Mouse (Mus musculus) heart, embryonic 13.5 days (tissue): ENCODE results near the gene Mier3. TPM values are rescaled to one million over a fixed set of nuclear protein-coding genes. Genes with fewer than 3 reads are reported as not detected.

Experiments used
- ATAC-seq: fragments of 200-750 bp; cut with Nextera tagmentation; 2 replicates; pipeline ENCODE4 v1.8.0; 2017; ENCODE audit warnings: moderate TSS enrichment; ENCODE audit not compliant: insufficient number of reproducible peaks, low FRiP score, low TSS enrichment; ENCODE audit errors: extremely low read depth
- H3K27ac ChIP-seq: fragments of 300-500 bp; sonication (generic); replicated peaks from 2 replicates; pipeline ENCODE4 v1.5.1; 2015; ENCODE audit warnings: moderate library complexity, mild to moderate bottlenecking, inconsistent platforms
- H3K27me3 ChIP-seq: fragments of 300-500 bp; sonication (generic); replicated peaks from 2 replicates; pipeline ENCODE4 v1.6.1; 2015; ENCODE audit warnings: mild to moderate bottlenecking, inconsistent platforms
- H3K36me3 ChIP-seq: fragments of 300-500 bp; sonication (generic); 2 replicates; pipeline ENCODE4 v1.6.1; 2015; ENCODE audit warnings: mild to moderate bottlenecking, inconsistent platforms
- H3K4me1 ChIP-seq: fragments of 300-500 bp; sonication (generic); 2 replicates; pipeline ENCODE4 v1.6.1; 2015; ENCODE audit warnings: inconsistent platforms
- H3K4me2 ChIP-seq: fragments of 300-500 bp; sonication (generic); 2 replicates; pipeline ENCODE4 v1.6.1; 2015; ENCODE audit warnings: inconsistent platforms, mild to moderate bottlenecking, moderate library complexity
- H3K4me3 ChIP-seq: fragments of 300-500 bp; sonication (generic); 2 replicates; pipeline ENCODE4 v1.5.1; 2015; ENCODE audit warnings: moderate library complexity, mild to moderate bottlenecking, inconsistent platforms
- H3K9ac ChIP-seq: fragments of 300-500 bp; sonication (generic); 2 replicates; pipeline ENCODE4 v1.6.1; 2015; ENCODE audit warnings: inconsistent platforms, mild to moderate bottlenecking, moderate library complexity
- H3K9me3 ChIP-seq: fragments of 300-500 bp; sonication (generic); 2 replicates; pipeline ENCODE4 v1.6.1; 2016; ENCODE audit warnings: inconsistent platforms
- WGBS: fragments of 180-500 bp; shearing (Covaris S2); methylation state at CpG from one replicate; pipeline ENCODE4 v1.1.7; 2015; ENCODE audit warnings: mixed read lengths; 5-methylcytosine and 5-hydroxymethylcytosine counted together
- polyA plus RNA-seq: library from polyadenylated mRNA; unstranded; fragments of >200 nt; fragmentation: Nextera tagmentation; extraction: Ambion mirVana; gene quantifications from 2 replicates; pipeline ENCODE4 v1.2.1, GENCODE M21; 2015

The Mier3 gene
- 12.2 and 13.7 TPM in 2 replicates for polyA plus RNA-seq

- Histone ChIP-seq H3K27ac (no peak within 1 kb of the TSS), H3K27me3 (no peaks in the 10 kb centered on the region), H3K9me3 (peaks cover under 1% of the 10 kb centered on the region), H3K36me3 (no peaks in the 10 kb centered on the region), H3K4me3 (no peak within 1 kb of the TSS), H3K9ac (no peak within 1 kb of the TSS), H3K4me2 (no peak within 1 kb of the TSS), H3K4me1 (peaks cover 17% of the 10 kb centered on the region)
- ATAC-seq = no peak
- 75% methylated on average over 4 of the region's 4 CpGs for WGBS
These were observed at the start of gene Mier3 for GRCm38 (mm10) chr13:111680679-111681078. Gene Mier3 (plus strand): TSS chr13:111680979.

- no peak overlapping the region for H3K4me2 ChIP-seq
- H3K27me3 ChIP-seq = no peaks in the 10 kb centered on the region
- H3K9ac ChIP-seq = no peak overlapping the region
- H3K27ac ChIP-seq = no peak overlapping the region
- H3K9me3 ChIP-seq = peaks cover 5% of the 10 kb centered on the region; the same call in 1 of the 2 replicates
- WGBS = 76% methylated on average over 16 of the region's 16 CpGs
- no peaks in the 10 kb centered on the region for H3K4me1 ChIP-seq
- ATAC-seq = no peak
- no peak overlapping the region for H3K4me3 ChIP-seq
- no peaks in the 10 kb centered on the region for H3K36me3 ChIP-seq
These were observed 46.3 kb upstream of the Mier3 start for GRCm38 (mm10) chr13:111634163-111635160.

- H3K9ac ChIP-seq = no peak overlapping the region
- 75% methylated on average over 6 of the region's 6 CpGs for WGBS
- H3K4me2 ChIP-seq = no peak overlapping the region
- peaks cover 5% of the 10 kb centered on the region; the same call in 1 of the 2 replicates for H3K9me3 ChIP-seq
- H3K27ac ChIP-seq = no peak overlapping the region
- no peaks in the 10 kb centered on the region for H3K36me3 ChIP-seq
- H3K4me3 ChIP-seq = no peak overlapping the region
- ATAC-seq = no peak
- H3K4me1 ChIP-seq = no peaks in the 10 kb centered on the region
- no peaks in the 10 kb centered on the region for H3K27me3 ChIP-seq
These were observed 40.5 kb upstream of the Mier3 start for GRCm38 (mm10) chr13:111640319-111640718.

- 61% methylated on average over 2 of the region's 2 CpGs for WGBS
- H3K4me2 ChIP-seq = no peak overlapping the region
- H3K4me3 ChIP-seq = no peak overlapping the region
- H3K27ac ChIP-seq = no peak overlapping the region
- H3K9ac ChIP-seq = no peak overlapping the region
- no peaks in the 10 kb centered on the region for H3K4me1 ChIP-seq
- no peaks in the 10 kb centered on the region for H3K36me3 ChIP-seq
- no peaks in the 10 kb centered on the region for H3K27me3 ChIP-seq
- no peak for ATAC-seq
- no peaks in the 10 kb centered on the region for H3K9me3 ChIP-seq
These were observed 37.1 kb upstream of the Mier3 start for GRCm38 (mm10) chr13:111643636-111644035.

- no peak overlapping the region for H3K9ac ChIP-seq
- H3K27me3 ChIP-seq = no peaks in the 10 kb centered on the region
- H3K27ac ChIP-seq = no peak overlapping the region
- H3K4me1 ChIP-seq = no peaks in the 10 kb centered on the region
- H3K4me2 ChIP-seq = no peak overlapping the region
- ATAC-seq = no peak
- 81% methylated on average over 9 of the region's 9 CpGs for whole genome bisulfite sequencing
- no peaks in the 10 kb centered on the region for H3K36me3 ChIP-seq
- H3K4me3 ChIP-seq = no peak overlapping the region
- no peaks in the 10 kb centered on the region for H3K9me3 ChIP-seq
These were observed 34.6 kb upstream of the Mier3 start for GRCm38 (mm10) chr13:111646204-111646603.

- H3K4me2 ChIP-seq = no peak overlapping the region
- no peak overlapping the region for H3K9ac ChIP-seq
- no peaks in the 10 kb centered on the region for H3K9me3 ChIP-seq
- 80% methylated on average over 4 of the region's 4 CpGs for WGBS
- H3K27me3 ChIP-seq = no peaks in the 10 kb centered on the region
- H3K27ac ChIP-seq = no peak overlapping the region
- H3K4me1 ChIP-seq = no peaks in the 10 kb centered on the region
- H3K4me3 ChIP-seq = no peak overlapping the region
- ATAC-seq = no peak
- no peaks in the 10 kb centered on the region for H3K36me3 ChIP-seq
These were observed 33.5 kb upstream of the Mier3 start for GRCm38 (mm10) chr13:111647279-111647678.

GRCm38 (mm10) chr13:111651020-111651419 is 29.8 kb upstream of the Mier3 start:
- Histone ChIP-seq H3K9me3 (no peaks in the 10 kb centered on the region), H3K9ac (no peak overlapping the region), H3K4me2 (no peak overlapping the region), H3K4me3 (no peak overlapping the region), H3K27ac (no peak overlapping the region), H3K27me3 (no peaks in the 10 kb centered on the region), H3K4me1 (no peaks in the 10 kb centered on the region), H3K36me3 (no peaks in the 10 kb centered on the region)
- ATAC-seq = no peak
- WGBS = 73% methylated on average over 6 of the region's 6 CpGs

- H3K9me3 ChIP-seq = no peaks in the 10 kb centered on the region
- WGBS = 78% methylated on average over 4 of the region's 4 CpGs
- no peak overlapping the region for H3K9ac ChIP-seq
- H3K27ac ChIP-seq = no peak overlapping the region
- no peak overlapping the region for H3K4me3 ChIP-seq
- no peaks in the 10 kb centered on the region for H3K36me3 ChIP-seq
- no peak for ATAC-seq
- no peak overlapping the region for H3K4me2 ChIP-seq
- H3K27me3 ChIP-seq = no peaks in the 10 kb centered on the region
- peaks cover 4% of the 10 kb centered on the region; the same call in 1 of the 2 replicates for H3K4me1 ChIP-seq
These were observed 25.5 kb upstream of the Mier3 start for GRCm38 (mm10) chr13:111655273-111655672.

- ATAC-seq = no peak
- H3K27me3 ChIP-seq = no peaks in the 10 kb centered on the region
These were observed 24.9 kb upstream of the Mier3 start for GRCm38 (mm10) chr13:111655856-111656255.

GRCm38 (mm10) chr13:111656309-111656708 is 24.5 kb upstream of the Mier3 start:
- no peak overlapping the region for H3K4me2 ChIP-seq
- ATAC-seq = no peak
- no peaks in the 10 kb centered on the region for H3K9me3 ChIP-seq
- H3K27me3 ChIP-seq = no peaks in the 10 kb centered on the region
- WGBS = 65% methylated on average over 10 of the region's 10 CpGs
- H3K36me3 ChIP-seq = no peaks in the 10 kb centered on the region
- H3K4me3 ChIP-seq = no peak overlapping the region
- no peak overlapping the region for H3K9ac ChIP-seq
- no peak overlapping the region for H3K27ac ChIP-seq
- peaks cover 4% of the 10 kb centered on the region; the same call in 1 of the 2 replicates for H3K4me1 ChIP-seq

More at GRCm38 (mm10) chr13:111655856-111656255, 24.9 kb upstream of the Mier3 start:
- H3K9me3 ChIP-seq = no peaks in the 10 kb centered on the region
- H3K4me3 ChIP-seq = no peak overlapping the region
- 64% methylated on average over 2 of the region's 2 CpGs for WGBS
- H3K4me1 ChIP-seq = peaks cover 4% of the 10 kb centered on the region; the same call in 1 of the 2 replicates
- H3K9ac ChIP-seq = no peak overlapping the region
- no peak overlapping the region for H3K4me2 ChIP-seq
- H3K36me3 ChIP-seq = no peaks in the 10 kb centered on the region
- no peak overlapping the region for H3K27ac ChIP-seq

GRCm38 (mm10) chr13:111656769-111657168 is 24.0 kb upstream of the Mier3 start:
- ATAC-seq = no peak
- Histone ChIP-seq H3K27ac (no peak overlapping the region), H3K4me1 (peaks cover 4% of the 10 kb centered on the region; the same call in 1 of the 2 replicates), H3K36me3 (no peaks in the 10 kb centered on the region), H3K4me3 (no peak overlapping the region), H3K27me3 (no peaks in the 10 kb centered on the region), H3K4me2 (no peak overlapping the region), H3K9ac (no peak overlapping the region), H3K9me3 (no peaks in the 10 kb centered on the region)
- 32% methylated on average over 3 of the region's 3 CpGs for WGBS
